Mouse (Mus musculus): ENCODE results near the gene Gkap1.

DNA sequence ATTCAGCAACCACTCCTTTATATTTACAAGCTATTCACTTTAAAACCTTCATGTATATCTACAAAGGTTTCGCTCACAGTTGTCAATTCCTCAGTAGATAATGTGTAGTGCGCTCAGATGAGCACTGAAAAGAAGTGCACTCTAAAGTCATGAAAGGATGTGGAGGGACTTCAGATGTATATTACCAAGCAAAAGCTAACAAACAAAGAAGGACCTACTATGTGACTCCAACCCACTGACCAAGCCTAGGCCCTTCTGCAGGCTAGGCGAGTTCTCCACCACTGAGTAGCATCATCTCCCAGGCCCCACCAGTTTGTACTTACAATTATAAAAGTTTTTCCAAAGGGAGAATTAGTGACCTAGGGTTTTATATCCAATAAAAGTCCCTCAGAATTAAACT is 71.3 kb downstream of the Gkap1 start:
- TF ChIP-seq CTCF (IDR thresholded peaks at IDR 0.05; ENCODE audit: low read depth) (no peak), EP300 (optimal IDR thresholded peaks at IDR 0.05) (no peak)
